Mouse (Mus musculus) left cerebral cortex, adult 11 months (tissue): Measurements from ENCODE around the gene Kel.

Source experiments
- DNase-seq: peaks from one replicate; pipeline ENCODE4 v3.0.0; 2022; ENCODE audit warnings: low spot score

Gene Kel

DNA sequence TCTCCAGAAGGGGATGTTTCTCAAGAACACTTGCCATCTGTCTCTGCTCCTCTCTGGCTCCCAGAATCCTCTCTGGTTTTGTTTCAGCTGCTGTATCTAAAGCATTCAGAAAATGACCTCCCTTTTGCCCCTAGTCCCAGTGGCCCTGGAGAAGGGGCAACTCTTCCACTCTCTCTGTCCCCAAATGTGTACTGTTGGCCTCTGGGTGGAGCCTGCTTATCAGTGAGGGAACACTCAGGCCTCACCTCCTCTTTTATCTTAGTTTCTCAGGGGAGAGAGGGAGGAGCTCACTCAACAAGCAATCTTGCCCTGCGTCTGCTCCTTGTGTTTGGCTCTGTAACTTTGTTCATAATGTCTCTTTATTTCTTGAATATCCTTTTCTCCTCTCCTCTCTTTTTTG is at the start of gene Kel:
TSS of gene Kel (minus strand) at position 217 of the 400 bp plus-strand sequence.
- DNase-seq, result no peak

DNA sequence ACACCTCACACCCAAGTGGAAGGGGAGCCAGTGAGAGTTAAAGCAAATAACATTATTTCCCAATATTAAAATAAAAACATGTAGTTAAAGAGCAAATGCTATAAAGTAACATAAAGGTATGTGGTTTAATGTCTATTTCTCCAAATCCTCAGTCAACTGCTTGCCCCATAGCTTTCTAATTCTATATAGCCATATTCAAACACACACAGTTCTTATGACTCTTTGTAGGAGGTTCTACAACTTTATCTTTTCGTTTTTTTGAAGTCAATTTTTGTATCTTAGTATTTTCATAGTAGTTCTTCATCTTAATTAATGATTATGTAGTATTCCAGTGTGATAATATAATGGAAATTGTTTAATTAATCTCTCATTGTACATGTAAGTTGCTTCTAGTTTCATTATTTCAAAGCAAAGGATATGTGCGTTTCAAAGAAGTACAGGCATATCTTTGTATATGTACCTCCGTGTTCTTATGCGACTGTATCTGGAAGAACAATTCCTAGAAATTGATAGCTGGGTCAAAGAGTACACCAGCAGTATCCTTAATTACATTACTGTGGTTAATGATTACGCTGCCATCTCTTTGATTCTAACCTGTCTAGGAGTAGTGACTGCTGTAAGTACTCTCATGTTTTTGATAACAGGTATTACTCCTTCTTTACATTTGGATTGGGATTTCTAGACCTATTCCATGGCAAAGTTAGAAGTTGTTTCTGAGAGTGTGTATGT is 40.7 kb upstream of the Kel start:
- DNase-seq, result no peak

DNA sequence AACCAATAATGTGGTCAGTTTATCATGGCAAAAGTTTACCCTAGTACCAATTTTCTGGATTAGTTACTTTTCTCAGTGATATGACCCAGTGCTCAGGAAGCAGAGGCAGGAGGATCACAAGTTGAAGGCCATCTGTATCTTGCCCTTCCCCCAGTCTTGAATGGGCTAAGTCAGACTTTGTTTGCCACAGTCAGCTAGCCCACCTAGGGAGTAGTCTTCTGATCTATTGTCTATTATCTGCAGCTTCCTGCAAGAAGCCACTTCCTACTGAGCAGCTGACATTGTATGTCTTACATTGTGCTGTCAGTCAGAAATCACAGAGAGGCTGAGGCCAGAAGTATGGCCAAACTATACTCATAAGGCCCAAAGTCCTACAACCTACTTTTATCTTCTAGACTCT is 37.0 kb upstream of the Kel start:
- DNase-seq, result no peak

DNA sequence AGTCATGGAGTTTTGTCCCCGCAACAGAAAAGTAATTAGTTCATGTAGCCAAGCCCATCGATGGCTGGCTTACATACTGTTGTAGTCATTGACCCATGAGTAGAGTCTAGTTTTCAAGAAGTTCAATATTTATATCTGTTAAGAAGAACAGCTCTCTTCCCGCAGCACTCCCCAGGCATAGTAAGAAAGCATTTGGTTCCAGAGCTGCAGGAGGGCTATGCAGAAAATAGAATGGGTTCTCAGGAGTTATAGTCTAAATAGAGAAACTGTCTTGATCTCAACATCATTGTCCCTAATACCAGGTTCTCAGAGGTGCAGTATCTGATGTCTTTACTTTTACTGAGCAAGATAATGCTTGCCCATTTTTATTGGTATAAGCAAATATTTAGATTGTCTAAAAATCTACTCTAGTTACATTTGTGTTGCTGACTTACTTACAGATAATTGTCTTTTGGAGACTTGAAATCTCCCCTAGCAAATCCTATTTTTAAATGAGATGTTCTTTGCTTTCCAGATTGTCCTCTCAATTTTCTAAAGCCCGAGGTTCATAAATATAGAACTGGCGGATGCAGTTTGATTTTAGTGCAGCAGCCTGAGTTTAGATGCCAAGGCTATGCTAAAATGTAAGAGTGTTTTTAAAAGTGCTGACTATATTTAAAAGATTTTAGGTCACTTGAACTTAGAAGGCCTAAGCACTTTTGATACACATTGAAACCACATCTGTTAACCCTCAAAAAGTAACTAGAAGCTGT is 30.8 kb upstream of the Kel start:
- no peak for DNase-seq

DNA sequence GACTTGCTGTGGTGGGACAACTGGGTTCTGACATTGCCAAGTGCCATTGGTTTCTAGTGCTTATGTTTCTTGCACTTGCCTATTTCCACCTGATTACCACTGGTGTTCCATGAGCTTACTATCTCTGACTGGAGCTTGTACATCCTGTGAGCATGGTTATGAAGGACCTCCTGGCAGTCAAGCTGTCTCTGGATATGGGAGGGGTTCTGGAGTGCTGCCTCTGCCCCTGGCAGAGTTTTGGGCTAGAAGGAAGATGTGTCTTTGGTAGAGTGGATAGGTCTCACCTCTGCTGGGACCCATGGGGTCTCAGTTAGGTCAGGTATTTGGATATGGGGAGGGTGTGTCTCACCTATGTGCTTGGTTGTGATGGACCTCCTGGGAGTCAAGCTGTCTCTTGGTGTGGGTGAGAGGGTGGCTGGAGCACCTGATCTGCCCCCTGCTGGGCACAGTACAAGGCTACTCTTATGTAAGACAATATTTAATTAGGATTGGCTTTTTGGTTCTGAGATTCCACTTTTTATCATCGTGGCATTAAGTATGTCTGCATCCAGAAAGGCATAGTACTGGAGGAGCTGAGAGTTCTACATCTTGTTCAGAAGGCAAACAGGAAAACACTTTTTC is 24.0 kb upstream of the Kel start:
- no peak for DNase-seq

DNA sequence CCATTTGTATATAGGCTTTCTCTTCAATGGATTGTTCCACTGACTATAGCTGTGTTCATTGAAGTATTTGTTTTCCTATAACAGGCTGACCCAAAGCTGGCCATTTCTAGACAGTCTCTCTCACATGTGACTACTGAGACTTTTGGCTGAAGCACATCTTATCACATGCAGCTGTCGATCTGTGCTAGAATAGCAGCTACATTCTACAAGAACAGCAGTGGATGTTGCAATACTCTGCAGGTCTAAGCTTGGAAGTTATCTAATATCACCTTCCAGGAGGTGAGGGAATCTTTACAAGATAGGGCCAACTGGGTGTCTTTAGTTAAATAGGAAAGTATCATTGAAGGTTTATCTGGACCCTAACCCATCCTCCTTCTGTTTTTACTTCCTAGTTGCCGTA is 17.3 kb upstream of the Kel start:
- no peak for DNase-seq

DNA sequence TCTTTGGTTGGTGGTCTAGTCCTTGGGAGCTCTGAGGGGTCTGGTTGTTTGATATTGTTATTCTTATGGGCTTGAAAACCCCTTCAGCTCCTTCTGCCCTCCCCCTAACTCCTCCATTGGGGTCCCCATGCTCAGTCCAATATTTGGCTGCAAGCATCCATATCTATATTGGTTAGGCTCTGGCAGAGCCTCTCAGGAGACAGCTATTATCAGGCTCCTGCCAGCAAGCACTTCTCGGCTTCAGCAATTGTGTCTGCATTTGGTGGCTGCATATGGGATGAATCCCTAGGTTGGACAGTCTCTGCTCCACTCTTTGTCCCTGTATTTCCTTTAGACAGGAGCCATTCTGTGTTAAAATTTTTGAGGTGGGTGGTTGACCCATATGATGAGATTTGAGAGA is 6.1 kb upstream of the Kel start:
- no peak for DNase-seq

DNA sequence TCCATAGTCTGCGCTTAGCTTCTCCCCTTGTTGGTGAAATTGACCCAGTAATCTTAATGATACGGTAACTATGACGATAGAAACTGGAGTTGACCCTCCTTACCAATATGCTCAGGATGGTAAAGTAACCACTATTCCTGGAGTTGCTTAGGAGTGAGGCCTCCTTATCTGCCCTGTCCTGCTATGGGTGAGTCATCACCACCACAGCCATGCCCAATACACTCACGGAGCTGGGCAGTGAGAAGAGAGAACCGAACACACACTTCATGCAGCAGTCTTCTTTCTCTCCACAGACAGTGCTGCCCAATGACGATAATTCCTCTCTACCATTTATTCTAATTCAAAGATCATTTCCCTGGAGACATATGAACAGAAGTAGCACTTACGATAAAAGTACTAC is 2.1 kb upstream of the Kel start:
- no peak for DNase-seq

DNA sequence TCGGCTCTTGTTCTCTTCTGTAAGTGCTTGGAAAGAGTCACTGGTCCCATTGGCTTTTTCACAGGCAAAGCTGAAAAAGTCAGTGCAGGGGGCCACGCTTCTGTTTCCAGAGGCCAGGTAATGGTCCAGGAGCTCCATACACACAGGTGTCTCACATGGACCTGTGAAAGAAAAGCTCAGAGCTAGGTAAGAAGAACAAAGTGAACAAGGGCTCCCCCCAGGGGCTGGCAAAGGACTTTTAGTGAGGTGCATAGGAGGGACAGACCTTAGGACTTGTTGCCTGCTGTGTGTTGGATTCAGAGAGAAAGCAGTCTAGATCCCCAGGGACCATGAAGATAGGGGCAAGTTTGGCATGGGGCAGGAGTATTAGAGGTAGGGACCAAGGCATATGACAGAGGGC is 1.2 kb downstream of the Kel start:
- no peak for DNase-seq

DNA sequence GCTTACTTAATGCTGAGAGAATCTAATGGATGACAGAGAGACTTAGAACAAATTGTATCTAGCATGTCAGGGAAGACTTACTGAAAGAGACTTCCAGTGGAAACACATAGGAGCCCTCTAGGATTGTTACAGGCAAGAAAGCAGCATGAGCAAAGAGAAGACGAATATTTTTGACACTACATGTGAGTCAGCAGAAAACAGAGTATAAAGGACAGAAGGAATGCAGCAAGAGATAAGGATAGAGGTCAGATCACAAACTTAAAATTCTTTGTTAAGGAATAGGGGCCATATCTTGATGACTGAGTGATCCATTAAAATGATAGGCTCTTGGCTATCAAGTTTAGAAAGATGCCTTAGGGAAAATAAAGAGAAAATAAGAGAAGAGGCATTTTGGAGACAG is 2.9 kb downstream of the Kel start:
- no peak for DNase-seq

DNA sequence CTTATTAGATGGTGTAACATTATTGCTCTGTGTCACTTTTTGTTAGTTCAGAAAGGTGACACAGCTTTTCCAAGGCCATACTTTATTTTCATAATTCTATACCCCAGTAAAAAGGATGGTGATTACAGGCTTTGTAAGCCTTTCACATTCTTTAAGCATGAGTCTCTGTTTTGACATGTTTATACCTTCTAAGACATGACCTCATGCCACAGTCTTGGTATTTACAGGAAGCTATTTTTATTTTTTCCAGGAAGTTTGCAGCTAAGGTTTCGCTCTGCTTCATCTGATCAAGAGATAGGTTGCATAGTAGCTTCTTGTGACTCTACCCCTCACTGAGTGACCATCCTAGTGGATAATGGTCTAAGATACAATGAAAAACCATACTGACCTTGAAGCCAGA is 9.7 kb downstream of the Kel start:
- no peak for DNase-seq

DNA sequence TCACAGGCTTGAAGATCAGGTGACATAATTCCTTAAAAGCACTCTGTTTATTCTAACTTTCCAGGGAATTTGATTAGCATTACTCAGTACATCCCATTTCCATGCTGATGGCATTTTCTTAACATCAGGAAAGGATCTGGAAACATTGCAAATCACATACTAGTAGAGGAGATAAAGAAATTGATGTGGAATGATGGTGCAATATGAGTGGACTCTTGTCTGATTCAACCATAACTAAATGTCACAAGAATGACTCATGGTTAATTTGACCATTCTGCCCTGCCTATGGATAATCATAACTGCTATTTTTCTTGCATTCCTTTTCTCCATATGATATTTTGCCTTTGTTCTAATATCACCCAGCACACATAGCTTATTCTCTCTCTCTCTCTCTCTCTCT is 11.9 kb downstream of the Kel start:
- DNase-seq, result no peak

DNA sequence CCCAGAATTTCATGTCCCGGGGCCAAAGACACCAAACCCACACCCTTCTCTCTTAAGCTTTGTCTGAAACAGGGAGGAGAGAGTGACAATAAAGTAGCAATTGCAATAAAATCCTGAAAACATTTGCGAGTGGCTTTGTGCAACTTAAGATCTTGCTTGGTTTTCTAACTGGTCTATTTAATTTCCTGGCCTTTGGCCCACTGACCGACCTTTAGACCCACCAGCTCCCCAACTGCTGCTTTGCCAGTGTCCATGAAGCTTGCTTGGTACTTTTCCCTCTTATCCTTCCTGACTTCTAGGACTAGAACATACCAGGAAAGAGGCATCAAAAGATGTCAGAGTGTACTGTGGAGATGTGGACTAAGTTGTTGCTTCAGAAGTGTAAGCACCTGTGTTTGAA is 18.5 kb downstream of the Kel start:
- no peak for DNase-seq

DNA sequence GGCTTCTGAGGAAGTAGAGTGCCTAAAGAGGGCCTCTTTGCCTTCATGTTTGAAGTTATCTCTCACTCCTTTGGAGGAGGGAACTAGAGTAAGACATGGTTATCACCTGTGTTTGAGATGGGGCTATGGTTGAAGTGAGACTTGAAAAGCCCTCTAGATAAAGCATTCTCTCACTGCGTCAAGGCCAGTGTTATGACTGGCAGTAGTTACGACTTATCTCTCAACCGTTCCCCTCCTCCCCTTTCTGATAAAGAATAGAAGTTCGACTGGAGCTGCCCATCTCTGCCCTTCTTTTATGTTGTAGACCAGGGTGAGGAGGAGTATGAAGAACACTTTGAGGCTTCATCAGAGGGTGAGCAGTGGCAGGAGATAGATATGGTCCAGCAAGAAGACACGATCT is 19.2 kb downstream of the Kel start:
- no peak for DNase-seq

DNA sequence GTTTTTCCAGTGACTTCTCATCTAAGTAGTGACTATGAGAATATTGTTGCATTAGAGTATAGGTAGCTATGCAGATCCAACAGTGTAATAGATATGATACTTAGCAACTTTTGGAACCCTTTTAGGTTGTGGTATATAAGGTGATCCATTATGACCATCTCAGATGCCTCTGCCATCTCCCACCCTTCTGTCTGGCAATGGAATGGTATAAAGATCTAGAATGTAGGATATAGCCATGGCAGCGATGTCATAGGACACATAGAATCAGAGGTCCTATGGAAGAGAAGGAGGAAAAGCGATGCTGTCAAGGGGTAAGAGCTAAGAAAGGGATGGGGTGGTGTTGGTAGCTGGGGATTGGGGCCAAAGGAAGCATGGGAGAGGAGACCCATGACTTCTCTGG is 20.0 kb downstream of the Kel start, which contains the start of gene Llcfc1:
TSS of gene Llcfc1 (plus strand) at position 301 of the 400 bp plus-strand sequence.
- DNase-seq, result no peak

DNA sequence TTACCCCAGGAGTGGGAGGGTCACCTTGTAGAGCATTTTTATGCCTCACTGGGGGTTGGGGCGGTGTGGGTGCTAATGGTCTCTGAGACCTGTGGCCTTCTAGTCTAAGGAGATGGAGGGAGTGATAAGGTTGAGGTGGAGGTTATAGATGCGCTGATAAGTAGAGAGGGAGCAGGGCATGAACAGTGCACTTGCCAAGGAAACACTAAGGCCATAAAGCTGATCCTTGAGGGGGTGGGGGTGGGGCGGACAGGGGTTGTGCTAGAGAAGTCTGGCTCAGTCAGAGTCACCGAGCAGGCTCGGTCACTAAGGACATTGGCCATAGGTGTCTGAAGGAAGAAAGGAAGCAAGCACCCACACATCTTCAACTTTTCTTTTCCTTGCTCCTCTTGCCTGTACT is 22.5 kb downstream of the Kel start:
- no peak for DNase-seq

DNA sequence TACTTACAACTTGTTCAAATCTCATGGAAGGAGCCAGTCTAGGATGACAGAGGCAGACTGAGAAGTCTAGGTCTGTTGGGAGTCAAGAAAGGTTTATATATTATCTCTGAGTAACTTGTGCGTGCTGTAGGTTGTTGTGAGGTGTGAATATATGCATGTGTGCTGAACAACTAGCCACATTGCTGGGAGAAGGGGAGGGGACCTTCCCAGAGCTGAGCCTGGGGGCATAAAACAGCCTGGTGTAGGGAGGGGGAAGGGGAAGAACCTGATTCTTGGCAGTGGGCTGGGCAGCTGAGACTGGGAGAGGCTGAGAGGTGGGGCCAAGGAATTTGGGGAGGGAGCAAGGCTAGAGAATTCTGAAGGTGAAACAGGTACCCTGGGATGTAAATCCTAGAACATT is 23.5 kb downstream of the Kel start, which contains the start of gene Trpv5:
TSS of gene Trpv5 (minus strand) at position 101 of the 400 bp plus-strand sequence.
- DNase-seq, result no peak

DNA sequence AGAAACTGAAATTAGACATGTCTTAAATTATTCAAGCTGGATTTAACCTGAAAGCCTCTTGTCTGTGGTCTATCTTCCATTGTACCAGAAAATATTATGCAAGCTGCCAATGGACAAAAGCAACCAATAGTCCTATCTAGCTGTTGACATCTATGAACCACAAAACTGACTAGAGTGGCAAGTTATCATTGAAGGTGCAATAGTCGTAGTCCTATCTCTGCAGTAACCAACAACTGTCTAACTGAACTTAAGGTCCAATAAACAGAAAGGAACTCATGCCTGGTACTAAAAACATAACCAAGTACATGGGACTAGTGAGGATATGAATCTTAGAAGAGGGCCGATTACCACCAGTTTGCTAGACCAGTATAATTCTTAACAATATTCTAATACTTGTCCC is 27.6 kb downstream of the Kel start:
- no peak for DNase-seq

DNA sequence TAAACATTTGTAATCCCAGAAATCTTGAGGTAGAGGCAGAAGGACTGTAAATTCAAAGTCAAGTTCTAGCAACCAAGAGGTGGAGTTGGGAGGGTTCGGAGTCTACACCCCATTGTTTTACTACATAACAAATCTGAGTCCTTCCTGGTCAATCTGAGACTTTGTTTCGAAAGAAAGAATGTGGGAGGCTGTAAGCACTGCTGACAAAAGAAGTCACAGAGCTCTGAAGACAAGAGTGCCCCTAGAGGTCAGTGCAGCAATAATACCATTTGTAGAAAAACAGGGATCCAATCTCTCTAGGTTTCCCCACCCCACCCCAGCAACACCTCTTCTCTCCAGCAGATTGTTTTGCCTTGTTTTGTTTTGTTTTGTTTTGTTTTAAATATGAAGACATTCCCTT is 41.8 kb downstream of the Kel start:
- no peak for DNase-seq

DNA sequence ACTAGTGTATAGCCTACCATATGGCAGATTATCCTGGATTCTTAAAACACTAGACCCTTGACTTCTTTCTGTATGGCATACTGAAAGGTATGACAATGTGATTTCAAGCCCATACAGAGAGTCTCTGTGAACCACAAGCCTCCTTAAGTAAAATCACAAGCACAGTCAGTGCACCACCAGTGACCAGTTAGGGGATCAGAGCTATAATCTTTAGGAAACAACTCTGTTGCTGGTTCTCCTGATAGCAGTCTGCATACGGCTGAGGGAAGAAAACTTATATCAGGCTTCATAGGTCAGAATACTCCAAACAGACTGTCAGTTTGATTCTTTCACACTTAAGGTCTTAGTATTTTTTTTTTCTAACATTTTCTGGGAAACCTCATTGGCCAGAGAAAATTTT is 45.7 kb downstream of the Kel start:
- no peak for DNase-seq

DNA sequence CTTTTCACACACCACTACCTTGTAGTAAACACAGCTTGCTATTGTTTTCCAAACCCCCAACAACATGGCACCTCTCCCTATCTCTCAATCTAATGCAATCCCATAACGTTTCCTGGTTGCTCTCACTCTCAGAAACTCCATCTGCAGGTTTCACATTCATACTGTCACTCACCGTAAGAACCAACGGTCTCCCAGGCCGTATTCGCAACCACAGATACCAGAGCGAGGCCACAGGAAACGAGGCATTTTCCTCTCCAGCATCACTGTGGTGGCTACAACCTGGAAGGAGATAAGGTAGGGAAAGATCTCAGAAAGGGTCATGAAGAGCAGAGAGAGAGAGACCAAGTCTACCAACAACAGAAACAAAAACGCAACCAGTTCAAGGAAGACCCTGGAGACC is 49.5 kb downstream of the Kel start:
- no peak for DNase-seq

DNA sequence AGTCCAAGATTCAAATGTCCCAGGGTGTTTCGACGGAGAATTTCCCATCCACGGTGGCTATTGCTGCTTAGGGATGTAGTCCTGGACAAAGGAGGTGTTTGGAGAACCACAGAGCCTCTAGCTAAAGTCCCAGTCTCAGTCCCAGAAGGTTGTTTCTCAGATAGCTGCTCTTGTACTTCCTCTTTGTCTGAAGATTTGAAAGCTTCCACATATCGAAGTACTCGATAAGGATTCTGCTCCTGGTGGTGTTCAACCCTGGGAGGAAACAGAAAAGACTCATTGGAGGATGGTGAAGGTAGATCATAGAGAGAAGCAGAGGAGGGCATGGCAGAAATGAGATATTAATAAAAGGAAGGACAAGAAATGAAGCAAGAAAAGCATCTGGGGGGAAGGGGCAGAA is 51.0 kb downstream of the Kel start:
- DNase-seq, result no peak

DNA sequence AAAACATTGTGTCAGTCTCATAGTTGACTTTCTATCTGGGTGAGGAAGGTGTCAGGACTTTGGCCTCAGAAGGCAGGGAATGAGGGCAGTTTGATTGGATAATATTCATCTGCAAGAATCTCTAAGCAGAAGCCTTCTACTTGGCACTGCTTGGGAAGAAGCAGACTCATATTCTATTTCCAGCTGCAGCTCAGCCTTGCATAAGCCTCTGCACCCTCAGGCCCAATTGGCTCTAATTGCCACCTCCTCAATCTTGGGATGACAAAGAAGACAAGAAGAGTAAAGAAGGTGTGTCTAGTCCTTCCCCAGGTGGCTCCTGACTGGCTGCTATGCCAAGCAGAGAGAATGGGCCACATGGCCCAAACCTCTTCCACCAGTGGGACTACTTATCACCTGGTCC is 57.5 kb downstream of the Kel start:
- DNase-seq, result no peak
